Mouse (Mus musculus) liver, embryonic 16.5 days (tissue): ENCODE measurements at regions not wholly inside any gene's neighbourhood (a gene's known extent, or its start where the extent isn't known, plus 50 kb on each side); places are given as distances from the start of the nearest gene placed in this dataset.

Experiments
- ATAC-seq: fragments of 200-750 bp; cut with Nextera tagmentation; 2 replicates; pipeline ENCODE4 v1.8.0; 2017; ENCODE audit warnings: low read depth, mild to moderate bottlenecking, moderate number of reproducible peaks, moderate library complexity
- H3K27ac ChIP-seq: fragments of 300-500 bp; sonication (generic); 2 replicates; pipeline ENCODE4 v1.5.1; 2014; ENCODE audit warnings: mild to moderate bottlenecking, low read length
- H3K27me3 ChIP-seq: fragments of 300-500 bp; sonication (generic); 2 replicates; pipeline ENCODE4 v1.6.1; 2014; ENCODE audit warnings: low read depth, low read length, mixed read lengths; ENCODE audit not compliant: control insufficient read depth, insufficient read depth
- H3K36me3 ChIP-seq: fragments of 300-500 bp; sonication (generic); 2 replicates; pipeline ENCODE4 v1.6.1; 2014; ENCODE audit warnings: mild to moderate bottlenecking; ENCODE audit not compliant: control insufficient read depth, insufficient read depth
- H3K4me1 ChIP-seq: fragments of 300-500 bp; sonication (generic); 2 replicates; pipeline ENCODE4 v1.6.1; 2014; ENCODE audit warnings: low read depth, low read length, mixed read lengths; ENCODE audit not compliant: control insufficient read depth
- H3K4me2 ChIP-seq: fragments of 300-500 bp; sonication (generic); 2 replicates; pipeline ENCODE4 v1.6.1; 2014; ENCODE audit warnings: low read depth, low read length, mixed read lengths
- H3K4me3 ChIP-seq: fragments of 300-500 bp; sonication (generic); 2 replicates; pipeline ENCODE4 v1.5.1; 2014; ENCODE audit warnings: low read depth, mild to moderate bottlenecking, low read length
- H3K9ac ChIP-seq: fragments of 300-500 bp; sonication (generic); 2 replicates; pipeline ENCODE4 v1.6.1; 2014; ENCODE audit warnings: low read depth, low read length
- H3K9me3 ChIP-seq: fragments of 300-500 bp; sonication (generic); replicated peaks from 2 replicates; pipeline ENCODE4 v1.6.1; 2016; ENCODE audit warnings: low read length; ENCODE audit not compliant: control insufficient read depth
- WGBS: fragments of 180-500 bp; shearing (Covaris S2); extraction: QIAGEN DNeasy Blood & Tissue Kit; methylation state at CpG from one replicate; pipeline ENCODE4 v1.1.7; 2014; ENCODE audit not compliant: insufficient replicate concordance; 5-methylcytosine and 5-hydroxymethylcytosine counted together

DNA sequence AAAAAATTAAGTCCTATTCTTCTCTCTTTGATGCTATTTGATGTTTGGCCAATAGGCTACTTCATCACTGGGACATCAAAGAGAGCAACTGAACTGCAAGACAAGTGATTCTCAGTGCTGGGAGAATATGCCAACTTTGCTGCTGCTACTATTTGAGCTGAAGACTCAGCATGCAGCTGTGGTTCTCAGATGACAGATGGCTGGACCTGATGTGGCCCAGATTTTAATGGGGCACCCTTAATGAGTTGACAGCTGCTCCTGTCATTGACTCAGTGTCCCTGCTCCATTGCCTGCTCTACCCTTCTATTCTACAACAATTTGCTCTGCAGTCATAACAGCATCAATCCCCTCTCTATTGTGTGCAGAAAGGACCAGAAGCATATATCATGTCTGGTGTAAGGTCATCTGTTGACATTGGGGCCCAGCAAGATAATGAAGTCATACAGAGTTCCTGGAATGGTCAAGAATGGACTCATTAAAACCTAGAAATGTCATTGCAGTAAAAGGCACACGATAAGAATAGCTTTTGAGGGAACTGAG is 231.1 kb upstream of the Auts2 start:
- H3K27me3 ChIP-seq = no peaks in the 10 kb centered on the region
- H3K9ac ChIP-seq = no peak overlapping the region
- H3K27ac ChIP-seq = no peak overlapping the region
- H3K9me3 ChIP-seq = no peaks in the 10 kb centered on the region
- WGBS = 65% methylated on average over 1 of the region's 1 CpGs
- no peaks in the 10 kb centered on the region for H3K4me1 ChIP-seq
- no peaks in the 10 kb centered on the region for H3K36me3 ChIP-seq
- H3K4me3 ChIP-seq = no peak overlapping the region
- ATAC-seq = no peak
- no peak overlapping the region for H3K4me2 ChIP-seq

GRCm38 (mm10) chr5:132760396-132760795 is 217.3 kb upstream of the Auts2 start:
- Histone ChIP-seq H3K27ac (no peak overlapping the region), H3K9me3 (no peaks in the 10 kb centered on the region), H3K4me2 (no peak overlapping the region), H3K36me3 (no peaks in the 10 kb centered on the region), H3K9ac (no peak overlapping the region), H3K4me1 (no peaks in the 10 kb centered on the region), H3K27me3 (no peaks in the 10 kb centered on the region), H3K4me3 (no peak overlapping the region)
- no peak for ATAC-seq
- WGBS = 53% methylated on average over 4 of the region's 4 CpGs

GRCm38 (mm10) chr5:132759751-132760150 is 216.6 kb upstream of the Auts2 start:
- Histone ChIP-seq H3K9me3 (no peaks in the 10 kb centered on the region), H3K4me1 (no peaks in the 10 kb centered on the region), H3K4me2 (no peak overlapping the region), H3K27me3 (no peaks in the 10 kb centered on the region), H3K9ac (no peak overlapping the region), H3K4me3 (no peak overlapping the region), H3K27ac (no peak overlapping the region), H3K36me3 (no peaks in the 10 kb centered on the region)
- no peak for ATAC-seq
- 62% methylated on average over 6 of the region's 6 CpGs for WGBS

DNA sequence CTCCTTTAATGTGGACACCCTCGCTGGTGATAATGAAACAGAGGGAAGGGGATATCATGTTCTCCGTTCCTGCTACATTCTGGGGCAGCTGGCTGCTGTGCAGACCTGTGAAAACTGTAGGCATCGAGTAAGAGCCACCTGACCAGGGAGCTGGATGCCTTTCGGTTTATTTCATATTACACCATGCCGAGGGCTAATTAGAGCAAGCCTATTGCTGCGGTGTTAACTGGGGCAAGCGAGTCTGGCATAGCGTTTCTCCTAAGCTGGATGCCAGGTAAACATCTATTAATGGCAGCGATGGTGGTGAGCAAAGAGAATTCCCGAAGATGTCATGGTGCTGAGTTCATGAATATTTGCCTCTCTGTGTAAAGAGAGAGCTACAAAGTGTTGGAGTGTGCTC is 215.8 kb upstream of the Auts2 start:
- Histone ChIP-seq H3K36me3 (no peaks in the 10 kb centered on the region), H3K4me1 (no peaks in the 10 kb centered on the region), H3K9me3 (no peaks in the 10 kb centered on the region), H3K27me3 (no peaks in the 10 kb centered on the region), H3K9ac (no peak overlapping the region), H3K27ac (no peak overlapping the region), H3K4me2 (no peak overlapping the region), H3K4me3 (no peak overlapping the region)
- WGBS = 69% methylated on average over 10 of the region's 10 CpGs
- ATAC-seq = no peak

DNA sequence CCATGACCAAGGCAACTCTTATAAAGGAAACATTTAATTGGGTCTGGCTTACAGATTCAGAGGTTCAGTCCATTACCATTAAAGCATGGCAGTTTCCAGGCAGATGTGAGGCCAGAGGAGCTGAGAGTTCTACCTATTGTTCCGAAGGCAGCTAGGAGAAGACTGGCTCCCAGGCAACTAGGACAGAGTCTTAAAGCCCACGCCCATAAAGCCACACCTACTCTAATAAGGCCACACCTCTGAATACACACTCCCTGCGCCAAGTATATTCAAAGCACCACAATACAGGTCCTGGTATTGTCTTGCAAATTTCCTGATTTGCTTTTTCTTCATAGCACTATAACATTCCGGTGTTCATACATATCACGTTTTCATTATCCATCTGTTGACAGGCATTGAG is 194.8 kb upstream of the Auts2 start:
- Histone ChIP-seq H3K9me3 (no peaks in the 10 kb centered on the region), H3K36me3 (no peaks in the 10 kb centered on the region), H3K4me1 (no peaks in the 10 kb centered on the region), H3K4me2 (no peak overlapping the region), H3K4me3 (no peak overlapping the region), H3K27ac (no peak overlapping the region), H3K27me3 (no peaks in the 10 kb centered on the region), H3K9ac (no peak overlapping the region)
- ATAC-seq = no peak
- WGBS = 67% methylated on average over 5 of the region's 5 CpGs

GRCm38 (mm10) chr5:132728689-132729189 is 185.6 kb upstream of the Auts2 start:
- H3K36me3 ChIP-seq = no peaks in the 10 kb centered on the region
- H3K9ac ChIP-seq = no peak overlapping the region
- no peaks in the 10 kb centered on the region for H3K27me3 ChIP-seq
- H3K27ac ChIP-seq = no peak overlapping the region
- no peaks in the 10 kb centered on the region for H3K4me1 ChIP-seq
- no peak overlapping the region for H3K4me2 ChIP-seq
- WGBS = 38% methylated on average over 10 of the region's 10 CpGs
- ATAC-seq = no peak
- no peak overlapping the region for H3K4me3 ChIP-seq
- H3K9me3 ChIP-seq = no peaks in the 10 kb centered on the region

DNA sequence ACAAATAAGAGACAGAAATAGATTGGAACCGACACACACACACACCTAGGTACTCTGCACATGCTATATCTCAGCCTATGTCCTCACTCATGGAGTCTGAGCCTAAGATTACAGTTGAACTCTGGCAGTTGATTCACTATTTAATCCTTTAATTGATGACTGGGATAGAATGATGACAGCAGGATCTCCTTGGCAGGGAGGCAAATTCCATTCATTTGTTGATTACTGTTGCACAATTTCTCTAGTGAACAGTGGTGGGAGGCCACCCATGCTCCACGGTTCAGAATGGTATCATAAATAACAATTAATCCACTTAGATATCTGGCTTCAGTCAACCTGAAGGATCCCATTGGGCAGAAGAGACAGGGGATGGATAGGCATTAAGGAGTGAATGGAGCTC is 181.3 kb upstream of the Auts2 start:
- Histone ChIP-seq H3K4me1 (no peaks in the 10 kb centered on the region), H3K4me2 (no peak overlapping the region), H3K36me3 (no peaks in the 10 kb centered on the region), H3K9me3 (no peaks in the 10 kb centered on the region), H3K27ac (no peak overlapping the region), H3K4me3 (no peak overlapping the region), H3K9ac (no peak overlapping the region), H3K27me3 (no peaks in the 10 kb centered on the region)
- WGBS = 62% methylated on average over 2 of the region's 2 CpGs
- no peak for ATAC-seq

DNA sequence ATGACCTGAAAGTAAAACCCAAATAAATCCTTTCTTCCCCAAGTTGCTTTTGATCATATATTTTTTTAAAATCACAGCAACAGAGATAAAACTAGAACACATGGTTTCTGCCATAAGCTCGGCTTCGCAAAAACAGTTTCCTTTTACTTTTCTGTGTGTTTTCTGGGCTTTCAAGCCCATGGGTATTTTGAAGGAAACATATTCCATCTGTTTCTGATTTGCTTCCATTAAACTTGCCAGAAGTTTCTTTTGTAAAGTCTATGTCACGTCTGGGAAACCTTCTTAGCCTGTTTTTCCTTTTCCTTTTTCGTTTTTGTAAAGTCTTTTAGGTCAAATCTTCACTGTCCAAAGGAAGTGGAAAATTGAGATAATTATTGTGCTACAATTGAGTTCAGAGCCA is 167.2 kb upstream of the Auts2 start:
- Histone ChIP-seq H3K27ac (no peak overlapping the region), H3K4me2 (no peak overlapping the region), H3K9me3 (no peaks in the 10 kb centered on the region), H3K4me1 (no peaks in the 10 kb centered on the region), H3K27me3 (no peaks in the 10 kb centered on the region), H3K36me3 (no peaks in the 10 kb centered on the region), H3K9ac (no peak overlapping the region), H3K4me3 (no peak overlapping the region)
- 58% methylated on average over 4 of the region's 4 CpGs for WGBS
- ATAC-seq = no peak

DNA sequence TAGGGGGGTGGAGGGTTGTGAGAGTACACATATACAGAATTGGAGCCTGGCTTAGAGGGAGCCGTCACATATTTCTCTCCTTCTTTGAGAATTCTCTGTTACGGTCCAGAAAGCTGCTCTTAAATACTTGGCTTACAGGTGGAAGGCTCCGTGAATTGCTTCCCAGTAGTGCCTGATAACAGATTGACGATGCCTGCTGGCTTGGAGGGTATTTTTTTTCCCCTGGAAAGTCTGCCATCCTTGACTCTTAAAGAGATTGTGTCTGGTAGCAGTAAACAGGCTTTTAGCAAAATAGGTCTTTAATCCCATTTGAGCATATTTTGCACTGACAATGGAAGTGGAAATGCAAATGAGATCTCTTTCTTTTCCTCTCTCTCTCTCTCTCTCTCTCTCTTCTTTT is 164.4 kb upstream of the Auts2 start:
- no peak overlapping the region for H3K9ac ChIP-seq
- no peak overlapping the region for H3K4me2 ChIP-seq
- H3K4me1 ChIP-seq = no peaks in the 10 kb centered on the region
- H3K27ac ChIP-seq = no peak overlapping the region
- no peaks in the 10 kb centered on the region for H3K27me3 ChIP-seq
- no peak overlapping the region for H3K4me3 ChIP-seq
- WGBS = 65% methylated on average over 4 of the region's 4 CpGs
- ATAC-seq = no peak
- H3K9me3 ChIP-seq = no peaks in the 10 kb centered on the region
- no peaks in the 10 kb centered on the region for H3K36me3 ChIP-seq
